Mouse (Mus musculus): ENCODE measurements around the gene 1190002N15Rik. TPM values are rescaled to one million over a fixed set of nuclear protein-coding genes. Genes with fewer than 3 reads are reported as not detected.
A peak's percentile ranks its signal among the peaks of the same experiment; 100 is the strongest.

The 1190002N15Rik gene
- 19.5 and 21.7 TPM in 2 replicates for polyA plus RNA-seq (2012; ENCODE audit: insufficient read depth, insufficient read length, missing spikeins)

DNA sequence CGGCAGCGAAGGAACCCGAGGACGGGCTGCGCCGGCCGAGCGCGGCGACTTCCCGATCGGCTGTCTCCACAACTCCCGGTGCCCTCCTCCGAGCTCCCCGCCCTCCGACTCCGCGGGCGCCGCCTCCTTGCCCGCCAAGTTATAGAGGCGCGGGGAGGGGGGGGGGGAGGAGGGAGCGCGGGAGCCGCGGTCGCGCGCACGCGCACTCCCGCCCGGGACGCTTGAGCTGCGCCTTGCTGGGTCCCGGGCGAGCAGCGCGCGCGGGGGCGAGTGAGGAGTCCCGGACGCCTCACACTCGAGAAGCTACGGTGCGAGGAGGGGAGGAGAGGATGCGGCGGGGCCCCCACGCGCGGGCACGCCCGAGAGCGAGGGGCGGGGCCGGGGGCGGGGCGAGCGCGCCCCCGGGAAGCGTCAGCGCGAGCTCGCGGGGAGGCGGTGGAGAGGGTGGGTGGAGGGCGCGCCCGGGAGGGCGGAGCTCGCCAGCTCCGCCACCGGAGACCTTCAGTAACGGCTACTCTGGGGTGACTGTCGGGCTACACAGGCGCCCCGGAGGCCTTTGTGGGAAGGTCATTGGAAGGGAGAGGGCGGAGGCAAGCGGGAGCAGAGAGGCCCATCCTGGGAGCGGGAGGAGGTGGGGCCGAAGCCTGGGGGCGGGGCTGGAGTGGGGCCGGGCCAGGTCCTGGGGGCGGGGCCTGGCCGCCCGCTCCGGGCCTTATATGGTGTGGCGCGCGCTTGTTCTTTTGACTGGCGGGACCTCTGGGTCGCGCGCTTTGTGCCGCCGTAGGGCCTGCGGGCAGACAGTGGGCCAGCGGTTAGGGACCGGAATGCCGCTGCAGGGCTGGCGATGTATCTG, at the start of gene 1190002N15Rik:
TSS of gene 1190002N15Rik (minus strand) at position 112 of the 853 bp plus-strand sequence.
- Histone ChIP-seq H3K4me3 (ENCODE audit: insufficient read depth, low read length) (peak within 1 kb of the TSS; percentile 95), H3K4me1 (ENCODE audit: control insufficient read depth, insufficient read depth, low read length) (peaks cover 17% of the 10 kb centered on the region), H3K27ac (ENCODE audit: insufficient read depth, low read depth, low read length) (peak within 1 kb of the TSS; percentile 95)
- TF ChIP-seq POLR2A (IDR thresholded peaks at IDR 0.05; ENCODE audit: borderline replicate concordance, low read depth, low read length), result no peak
- TF ChIP-seq CTCF (IDR thresholded peaks at IDR 0.05; ENCODE audit: low read depth, low read length), result no peak

DNA sequence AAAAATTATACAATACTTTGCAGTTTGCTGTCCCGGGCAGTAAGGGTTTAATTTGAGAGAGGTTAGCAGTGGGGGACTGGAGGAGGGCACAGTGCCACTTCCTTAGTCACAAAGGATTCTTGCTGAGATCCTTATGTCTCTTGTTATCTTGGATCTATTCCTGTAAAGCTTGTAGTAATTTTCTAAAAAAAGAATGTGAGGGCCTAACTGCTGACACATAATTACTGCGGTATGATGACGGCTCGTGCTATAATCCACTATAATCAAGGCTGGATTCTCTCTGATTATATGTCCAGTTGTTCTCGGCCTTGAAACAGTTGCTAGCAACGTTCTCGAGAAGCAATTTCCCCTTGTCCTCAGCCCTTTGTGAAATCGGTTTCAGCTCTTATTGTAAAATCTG, 44.4 kb upstream of the 1190002N15Rik start:
- Histone ChIP-seq H3K4me1 (ENCODE audit: control insufficient read depth, insufficient read depth, low read length) (no peaks in the 10 kb centered on the region), H3K27ac (ENCODE audit: insufficient read depth, low read depth, low read length) (no peak overlapping the region), H3K4me3 (ENCODE audit: insufficient read depth, low read length) (no peak overlapping the region)
- TF ChIP-seq POLR2A (IDR thresholded peaks at IDR 0.05; ENCODE audit: borderline replicate concordance, low read depth, low read length) (no peak), CTCF (IDR thresholded peaks at IDR 0.05; ENCODE audit: low read depth, low read length) (no peak)

DNA sequence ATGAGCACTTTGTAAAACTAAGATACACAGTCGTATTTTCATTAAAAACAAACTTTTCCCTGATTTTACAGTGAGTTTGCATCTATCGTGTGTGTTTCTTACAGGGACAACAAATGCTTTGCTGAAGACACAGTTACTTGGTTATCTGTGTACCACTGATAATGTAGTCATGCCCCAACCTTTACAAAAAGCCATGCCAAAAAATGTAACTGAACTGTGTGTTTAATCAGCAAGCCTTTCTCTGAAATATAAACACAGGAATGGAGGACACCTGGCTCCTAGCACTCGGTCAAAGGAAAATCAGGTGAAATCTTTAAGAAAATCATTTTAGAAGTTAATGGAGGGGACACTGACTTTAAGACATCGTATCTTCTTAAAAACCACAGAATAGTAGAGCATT, 43.8 kb upstream of the 1190002N15Rik start:
- TF ChIP-seq POLR2A (IDR thresholded peaks at IDR 0.05; ENCODE audit: borderline replicate concordance, low read depth, low read length), result no peak
- TF ChIP-seq CTCF (IDR thresholded peaks at IDR 0.05; ENCODE audit: low read depth, low read length), result no peak

DNA sequence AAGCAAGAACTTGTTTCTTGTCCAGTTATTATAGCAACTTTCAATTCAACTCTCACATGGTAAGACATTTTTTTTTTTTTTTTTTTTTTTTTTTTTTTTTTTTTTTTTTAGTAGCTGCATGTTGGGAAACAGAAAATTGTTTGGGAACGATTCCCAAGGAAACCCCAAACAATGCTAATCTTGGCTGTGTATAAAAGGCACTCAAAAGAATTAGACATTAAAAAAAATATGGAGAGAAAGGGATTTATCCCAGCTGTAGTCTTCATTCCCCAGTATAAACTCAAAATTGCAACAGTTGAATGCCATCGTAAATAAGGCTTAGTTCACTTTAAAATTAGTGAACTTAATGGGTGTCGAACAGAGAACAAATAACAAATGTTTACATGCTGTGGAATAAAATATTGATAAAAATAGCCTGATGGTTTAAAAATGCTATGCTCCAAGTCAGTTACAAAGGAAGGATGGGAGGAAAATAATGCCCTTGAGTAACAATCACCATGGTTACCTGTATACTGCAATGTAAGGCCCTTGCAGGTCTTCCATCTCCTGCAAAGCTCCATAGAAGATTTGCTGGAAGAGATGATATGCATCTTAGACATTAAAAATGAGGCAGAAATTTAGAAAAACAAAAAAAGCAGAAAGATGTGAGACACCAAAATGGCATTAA, 42.3 kb upstream of the 1190002N15Rik start:
- TF ChIP-seq CTCF (IDR thresholded peaks at IDR 0.05; ENCODE audit: low read depth, low read length) (no peak), POLR2A (IDR thresholded peaks at IDR 0.05; ENCODE audit: borderline replicate concordance, low read depth, low read length) (no peak)
- H3K27ac ChIP-seq (ENCODE audit: insufficient read depth, low read depth, low read length), result no peak overlapping the region
- no peak overlapping the region for H3K4me3 ChIP-seq (ENCODE audit: insufficient read depth, low read length)
- no peaks in the 10 kb centered on the region for H3K4me1 ChIP-seq (ENCODE audit: control insufficient read depth, insufficient read depth, low read length)

More for the DNA sequence above, 43.8 kb upstream of the 1190002N15Rik start:
- Histone ChIP-seq H3K27ac (ENCODE audit: insufficient read depth, low read depth, low read length) (no peak overlapping the region), H3K4me3 (ENCODE audit: insufficient read depth, low read length) (no peak overlapping the region), H3K4me1 (ENCODE audit: control insufficient read depth, insufficient read depth, low read length) (no peaks in the 10 kb centered on the region)

DNA sequence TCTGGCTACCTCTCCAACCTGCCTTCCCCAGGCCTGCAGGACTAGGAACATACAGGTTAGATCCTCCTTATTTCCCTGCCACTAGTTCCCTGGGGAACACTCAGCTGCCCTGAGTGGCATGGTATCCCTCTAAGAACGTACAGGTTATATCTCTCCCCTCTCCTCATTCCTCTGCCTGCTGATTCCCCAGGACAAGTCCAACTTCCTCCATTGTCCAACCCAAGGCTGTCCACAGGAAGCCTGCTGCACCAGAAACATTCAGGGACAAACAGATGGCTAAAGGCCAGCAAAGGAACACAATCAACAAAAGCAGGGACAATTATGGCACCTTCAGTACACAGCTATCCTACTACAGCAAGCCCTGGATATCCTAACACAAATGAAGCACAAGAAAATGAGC, 33.9 kb upstream of the 1190002N15Rik start:
- H3K4me1 ChIP-seq (ENCODE audit: control insufficient read depth, insufficient read depth, low read length), result no peaks in the 10 kb centered on the region
- TF ChIP-seq POLR2A (IDR thresholded peaks at IDR 0.05; ENCODE audit: borderline replicate concordance, low read depth, low read length) (no peak), CTCF (IDR thresholded peaks at IDR 0.05; ENCODE audit: low read depth, low read length) (no peak)
- no peak overlapping the region for H3K4me3 ChIP-seq (ENCODE audit: insufficient read depth, low read length)
- H3K27ac ChIP-seq (ENCODE audit: insufficient read depth, low read depth, low read length), result no peak overlapping the region

DNA sequence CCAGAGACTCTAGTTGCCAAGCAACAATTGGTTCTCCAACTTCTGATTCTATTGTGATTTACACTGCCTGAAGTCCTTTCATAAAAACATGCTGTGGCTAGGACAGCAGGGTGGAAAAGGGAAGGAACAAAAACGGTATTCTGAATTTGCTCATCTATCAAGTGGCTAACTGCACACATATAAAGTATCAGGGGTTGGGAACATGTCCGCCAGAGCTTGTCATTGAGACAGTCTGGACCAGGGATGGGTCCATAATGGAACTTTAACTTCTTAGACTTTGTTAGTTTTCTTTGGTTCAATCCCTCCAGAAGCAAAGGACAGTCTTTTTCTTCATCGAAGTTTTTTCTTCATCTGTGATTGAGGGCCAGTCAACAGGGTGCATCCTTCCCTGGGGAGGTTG, 30.5 kb upstream of the 1190002N15Rik start:
- H3K4me3 ChIP-seq (ENCODE audit: insufficient read depth, low read length), result no peak overlapping the region
- no peak overlapping the region for H3K27ac ChIP-seq (ENCODE audit: insufficient read depth, low read depth, low read length)
- H3K4me1 ChIP-seq (ENCODE audit: control insufficient read depth, insufficient read depth, low read length), result no peaks in the 10 kb centered on the region
- no peak for TF ChIP-seq POLR2A (IDR thresholded peaks at IDR 0.05; ENCODE audit: borderline replicate concordance, low read depth, low read length)
- TF ChIP-seq CTCF (IDR thresholded peaks at IDR 0.05; ENCODE audit: low read depth, low read length), result no peak

DNA sequence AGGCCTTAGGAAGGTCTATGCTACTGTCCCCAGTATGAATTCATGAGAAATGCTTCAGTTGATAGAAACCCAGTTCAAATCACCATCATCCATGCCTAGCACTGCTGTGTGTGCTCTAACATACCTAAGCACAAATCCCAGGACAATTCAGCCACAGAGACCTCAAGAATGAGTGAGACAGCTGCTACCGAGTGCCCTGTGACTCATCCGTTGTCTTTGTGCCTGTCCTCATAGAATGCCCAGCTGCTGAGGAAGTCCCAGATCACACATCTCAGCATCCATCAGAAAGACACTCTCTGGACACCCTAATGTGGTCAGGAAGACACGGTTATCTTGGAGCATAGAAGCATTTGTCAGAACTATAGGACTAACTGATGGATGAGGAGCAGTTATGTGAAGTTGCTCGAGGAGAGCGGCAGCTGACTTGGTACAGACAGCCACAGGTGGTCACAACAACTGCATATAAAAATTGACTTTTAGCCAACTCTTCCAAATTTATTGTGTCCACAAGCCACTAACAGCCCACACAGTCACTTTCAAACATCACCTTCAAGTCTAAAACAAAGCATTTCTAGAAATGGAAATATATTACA, 29.9 kb upstream of the 1190002N15Rik start:
- no peak for TF ChIP-seq CTCF (IDR thresholded peaks at IDR 0.05; ENCODE audit: low read depth, low read length)
- TF ChIP-seq POLR2A (IDR thresholded peaks at IDR 0.05; ENCODE audit: borderline replicate concordance, low read depth, low read length), result no peak
- Histone ChIP-seq H3K4me1 (ENCODE audit: control insufficient read depth, insufficient read depth, low read length) (no peaks in the 10 kb centered on the region), H3K27ac (ENCODE audit: insufficient read depth, low read depth, low read length) (no peak overlapping the region), H3K4me3 (ENCODE audit: insufficient read depth, low read length) (no peak overlapping the region)

DNA sequence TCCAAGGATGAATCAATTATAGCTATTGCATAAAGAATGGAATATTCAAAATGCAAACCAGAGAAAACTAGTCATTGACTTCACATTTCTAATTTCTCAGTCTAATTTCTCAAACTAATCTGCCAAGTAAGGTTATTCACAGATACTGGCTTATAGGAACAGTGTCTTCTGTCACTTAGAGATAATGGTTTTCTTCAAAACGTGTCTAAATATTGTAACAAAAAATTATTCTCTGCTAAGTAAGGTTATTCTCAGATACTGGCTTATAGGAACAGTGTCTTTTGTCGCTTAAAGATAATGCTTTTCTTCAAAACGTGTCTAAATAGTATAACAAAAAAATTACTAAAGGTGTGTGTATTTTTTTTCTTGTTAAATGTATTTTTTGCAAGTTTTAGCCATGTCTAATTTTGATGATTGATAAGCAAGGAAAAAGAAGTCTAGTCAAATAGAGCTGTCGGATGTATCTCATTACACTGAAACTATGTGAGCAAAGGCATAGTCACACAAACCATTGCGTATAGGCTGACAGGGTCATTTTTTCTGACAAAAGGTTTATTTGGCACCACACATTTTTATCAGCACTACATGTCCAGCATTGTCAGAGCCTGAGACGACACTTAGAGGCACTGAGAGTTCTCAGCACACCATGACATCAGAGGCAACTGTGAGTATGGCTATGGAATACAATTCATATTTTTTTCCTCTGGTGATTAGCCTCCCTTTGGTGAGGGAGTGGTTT, 19.1 kb upstream of the 1190002N15Rik start:
- no peak overlapping the region for H3K27ac ChIP-seq (ENCODE audit: insufficient read depth, low read depth, low read length)
- H3K4me3 ChIP-seq (ENCODE audit: insufficient read depth, low read length), result no peak overlapping the region
- H3K4me1 ChIP-seq (ENCODE audit: control insufficient read depth, insufficient read depth, low read length), result no peaks in the 10 kb centered on the region
- TF ChIP-seq POLR2A (IDR thresholded peaks at IDR 0.05; ENCODE audit: borderline replicate concordance, low read depth, low read length), result no peak
- TF ChIP-seq CTCF (IDR thresholded peaks at IDR 0.05; ENCODE audit: low read depth, low read length), result no peak

DNA sequence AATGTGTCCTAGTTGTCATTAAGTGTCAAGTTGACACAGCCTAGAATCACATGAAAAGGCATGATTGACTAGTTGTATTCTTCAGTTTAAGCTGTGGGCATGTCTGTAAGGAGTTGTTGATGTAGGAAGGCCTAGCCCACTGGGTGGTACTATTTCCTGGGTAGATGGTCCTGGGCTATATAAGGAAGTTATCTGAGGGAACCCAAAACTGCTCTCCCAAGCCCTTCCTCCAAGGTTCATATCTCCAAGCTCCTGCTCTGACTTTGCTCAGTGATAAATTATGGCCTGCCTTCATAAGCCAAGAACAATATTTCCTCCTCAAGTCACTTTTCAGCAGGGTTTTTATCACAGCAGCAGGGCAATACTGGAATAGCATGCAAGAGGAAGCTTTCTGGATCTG, 18.4 kb upstream of the 1190002N15Rik start:
- no peaks in the 10 kb centered on the region for H3K4me1 ChIP-seq (ENCODE audit: control insufficient read depth, insufficient read depth, low read length)
- no peak overlapping the region for H3K4me3 ChIP-seq (ENCODE audit: insufficient read depth, low read length)
- H3K27ac ChIP-seq (ENCODE audit: insufficient read depth, low read depth, low read length), result no peak overlapping the region
- TF ChIP-seq CTCF (IDR thresholded peaks at IDR 0.05; ENCODE audit: low read depth, low read length) (no peak), POLR2A (IDR thresholded peaks at IDR 0.05; ENCODE audit: borderline replicate concordance, low read depth, low read length) (no peak)
